Mouse (Mus musculus): ENCODE measurements around the gene Tmem104. TPM values are rescaled to one million over a fixed set of nuclear protein-coding genes. Genes with fewer than 3 reads are reported as not detected.

The Tmem104 gene
- total RNA-seq, 2 experiments from 2014 or later, result 9.5 to 15.7 TPM

DNA sequence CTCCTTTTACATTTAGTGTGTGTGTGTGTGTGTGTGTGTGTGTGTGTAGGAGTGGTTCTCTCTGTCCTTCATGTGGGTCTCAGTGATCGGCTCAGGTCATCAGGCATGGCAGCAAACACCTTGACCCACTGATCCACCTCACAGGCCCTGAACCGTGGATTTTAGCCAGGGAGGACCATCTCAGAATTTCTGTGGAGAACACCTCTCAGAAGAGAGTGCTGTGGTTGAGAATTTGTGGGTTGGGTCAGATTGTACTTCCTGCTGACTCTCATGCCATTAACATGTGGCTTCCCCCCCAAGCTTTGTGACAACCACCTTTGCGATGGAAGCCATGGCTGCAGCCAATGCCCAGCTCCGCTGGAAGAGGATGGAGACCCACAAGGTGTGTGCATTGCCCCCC lies 13.2 kb downstream of the Tmem104 start:
- no peak for DNase-seq

DNA sequence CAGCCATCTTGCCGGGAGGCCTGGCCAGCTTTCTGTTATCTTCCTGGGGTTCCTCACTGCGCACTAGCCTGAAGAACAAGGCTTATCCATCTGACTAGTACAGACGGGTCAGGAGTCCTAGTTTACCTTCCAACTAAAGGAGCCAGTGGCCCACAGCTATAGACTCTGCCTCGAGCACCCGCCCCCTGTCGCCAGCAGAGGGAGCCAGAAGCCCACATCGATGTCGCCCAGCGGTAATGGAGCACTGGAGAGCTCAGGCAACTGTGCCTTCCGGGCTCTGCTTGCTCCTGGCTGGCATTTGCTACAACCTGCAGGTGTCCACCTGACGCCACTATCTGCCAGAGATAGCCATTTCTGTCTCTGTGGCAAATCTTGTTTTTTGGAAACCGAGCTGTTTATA lies 15.0 kb downstream of the Tmem104 start:
- peak; percentile 89 for DNase-seq

DNA sequence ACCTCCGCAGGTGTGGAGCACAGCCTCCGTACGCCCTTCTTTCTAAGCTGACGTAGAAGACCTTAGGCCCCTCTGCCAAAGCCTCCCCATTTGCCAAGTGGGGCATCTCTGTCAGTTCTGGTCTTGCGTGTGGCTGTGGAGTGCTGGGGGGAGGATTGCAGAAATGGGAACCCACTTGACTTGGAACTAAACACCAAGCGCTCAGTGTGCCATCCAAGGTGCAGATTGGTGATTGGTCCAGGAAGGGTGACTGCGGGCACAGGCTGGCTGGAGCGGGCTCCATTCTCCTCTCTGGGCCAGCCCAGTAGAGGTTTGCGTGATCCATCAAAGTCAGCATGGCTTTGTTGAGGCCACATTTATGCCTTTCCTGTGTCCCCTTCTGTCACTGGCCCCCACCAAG lies 15.5 kb downstream of the Tmem104 start:
- DNase-seq, result no peak

DNA sequence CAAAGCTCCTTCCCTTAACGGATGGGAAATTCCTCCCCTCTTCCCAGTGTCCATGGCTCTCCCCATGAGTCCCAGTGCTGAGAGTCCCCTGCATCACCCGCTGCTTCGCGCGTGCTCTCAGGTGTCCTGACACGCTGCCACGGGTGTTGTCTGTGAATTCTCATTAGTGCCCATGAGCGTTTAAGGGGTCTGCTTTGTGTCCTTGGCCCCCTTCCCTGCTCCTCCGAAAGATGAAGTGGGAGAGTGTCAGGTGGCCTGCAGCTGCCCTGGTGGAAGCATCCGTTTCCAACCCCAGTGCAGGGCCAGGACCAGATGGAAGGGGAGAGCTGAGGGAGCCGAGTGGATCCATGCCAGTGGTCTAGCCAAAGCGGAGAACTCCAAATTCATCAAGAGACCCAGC lies 20.8 kb downstream of the Tmem104 start:
- no peak for DNase-seq

DNA sequence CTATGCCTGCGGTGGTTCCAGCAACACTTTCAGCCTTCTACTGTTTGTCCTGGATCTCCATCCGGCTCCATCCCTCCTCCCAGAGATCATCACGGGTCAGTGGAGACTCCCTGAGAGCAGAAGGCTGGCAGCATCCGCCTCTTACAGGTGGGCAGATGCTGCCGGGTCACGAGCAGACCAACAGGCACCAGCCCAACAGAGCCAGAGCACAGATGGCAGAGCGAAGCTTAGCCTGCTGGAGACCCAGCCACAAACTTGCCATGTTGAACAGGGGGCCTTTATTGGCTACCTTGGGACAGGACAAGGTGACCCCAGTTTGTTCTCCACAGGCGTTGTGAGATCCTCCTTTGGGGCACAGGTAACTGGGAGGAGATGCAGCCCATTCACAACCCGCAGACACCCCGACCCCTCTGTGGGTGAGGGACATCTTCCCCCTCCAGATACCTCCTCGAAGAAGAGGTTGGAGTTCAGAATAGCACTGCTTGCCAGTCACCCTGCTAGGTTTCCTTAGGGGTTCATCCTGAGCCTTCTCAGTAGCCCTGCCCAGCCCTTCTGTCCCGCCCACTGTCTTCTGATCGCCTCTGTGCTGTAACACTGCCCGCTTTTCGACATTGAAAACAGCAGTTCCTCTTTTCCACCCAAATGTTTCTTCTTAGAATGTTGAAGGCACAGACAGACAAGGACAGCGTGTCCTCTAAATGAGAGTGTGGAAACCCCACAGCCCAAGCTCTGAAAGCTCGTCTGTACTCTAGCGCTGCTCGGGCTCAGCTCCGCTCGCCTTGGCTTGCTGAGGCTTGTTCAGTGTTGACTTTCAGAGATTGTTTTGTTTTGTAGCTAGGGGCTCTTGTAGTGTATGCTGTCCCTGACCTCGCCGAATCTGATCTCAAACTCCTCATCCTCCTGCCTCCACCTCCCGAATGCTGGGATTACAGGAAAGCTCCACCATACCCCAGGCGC lies 21.8 kb downstream of the Tmem104 start:
- DNase-seq, result no peak

DNA sequence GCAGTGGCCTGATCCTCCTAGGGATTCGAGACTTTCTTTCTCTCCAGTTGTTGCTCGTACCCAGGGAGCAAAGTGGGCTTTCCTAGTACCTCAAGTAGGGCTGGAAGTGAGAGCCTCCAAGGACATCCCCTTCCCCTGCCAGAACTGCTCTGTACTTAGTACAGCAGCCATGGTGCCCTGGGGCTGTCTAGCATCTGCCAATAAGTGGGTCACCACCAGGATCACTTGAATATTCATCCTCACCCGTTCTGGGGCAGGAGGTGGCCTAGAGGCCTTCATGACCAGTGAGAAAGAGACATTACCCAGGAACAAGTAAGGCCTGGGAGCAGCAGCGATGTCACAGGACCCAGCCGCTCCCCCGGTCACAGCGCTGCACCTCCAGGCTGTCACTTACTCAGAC lies 22.7 kb downstream of the Tmem104 start:
- DNase-seq, result no peak

DNA sequence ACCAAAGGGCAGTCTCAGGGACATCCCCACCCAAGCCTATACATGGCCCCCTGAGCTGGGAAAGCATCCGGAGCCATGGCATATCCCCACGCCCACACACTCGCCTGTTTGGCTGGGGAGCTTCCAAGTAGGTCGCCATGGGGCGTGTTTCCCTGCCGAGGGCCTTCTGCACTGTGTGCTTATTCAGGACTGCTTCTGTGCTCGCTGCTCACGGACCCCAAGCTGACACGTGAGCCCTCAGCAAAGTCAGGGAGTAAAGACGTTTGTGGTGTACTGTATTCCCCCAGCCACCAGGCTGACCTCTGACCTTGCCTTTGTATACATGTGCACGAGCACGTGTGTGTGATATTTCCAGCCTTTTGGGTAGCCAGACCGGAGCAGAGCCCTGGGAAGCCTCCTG lies 24.8 kb downstream of the Tmem104 start:
- DNase-seq, result no peak

DNA sequence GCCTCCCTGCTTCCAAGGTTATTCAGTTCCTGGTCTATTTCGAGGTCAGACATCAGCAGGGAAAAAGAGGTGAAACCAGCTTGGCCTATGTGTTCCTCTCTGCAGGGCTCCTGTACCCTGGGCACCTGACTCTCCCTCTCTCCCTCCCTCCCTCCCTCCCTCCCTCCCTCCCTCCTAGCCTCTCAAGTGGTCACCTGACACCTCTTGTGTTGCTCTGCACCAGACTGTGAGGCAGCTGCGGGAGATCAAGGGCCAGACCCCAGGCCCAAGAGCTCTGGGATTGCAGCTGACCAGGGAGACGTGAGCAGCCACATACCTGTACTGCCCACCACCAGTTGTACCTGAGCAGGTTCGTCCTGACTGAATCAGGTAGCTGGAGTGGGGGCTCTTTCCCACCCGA lies 27.8 kb downstream of the Tmem104 start:
- no peak for DNase-seq

DNA sequence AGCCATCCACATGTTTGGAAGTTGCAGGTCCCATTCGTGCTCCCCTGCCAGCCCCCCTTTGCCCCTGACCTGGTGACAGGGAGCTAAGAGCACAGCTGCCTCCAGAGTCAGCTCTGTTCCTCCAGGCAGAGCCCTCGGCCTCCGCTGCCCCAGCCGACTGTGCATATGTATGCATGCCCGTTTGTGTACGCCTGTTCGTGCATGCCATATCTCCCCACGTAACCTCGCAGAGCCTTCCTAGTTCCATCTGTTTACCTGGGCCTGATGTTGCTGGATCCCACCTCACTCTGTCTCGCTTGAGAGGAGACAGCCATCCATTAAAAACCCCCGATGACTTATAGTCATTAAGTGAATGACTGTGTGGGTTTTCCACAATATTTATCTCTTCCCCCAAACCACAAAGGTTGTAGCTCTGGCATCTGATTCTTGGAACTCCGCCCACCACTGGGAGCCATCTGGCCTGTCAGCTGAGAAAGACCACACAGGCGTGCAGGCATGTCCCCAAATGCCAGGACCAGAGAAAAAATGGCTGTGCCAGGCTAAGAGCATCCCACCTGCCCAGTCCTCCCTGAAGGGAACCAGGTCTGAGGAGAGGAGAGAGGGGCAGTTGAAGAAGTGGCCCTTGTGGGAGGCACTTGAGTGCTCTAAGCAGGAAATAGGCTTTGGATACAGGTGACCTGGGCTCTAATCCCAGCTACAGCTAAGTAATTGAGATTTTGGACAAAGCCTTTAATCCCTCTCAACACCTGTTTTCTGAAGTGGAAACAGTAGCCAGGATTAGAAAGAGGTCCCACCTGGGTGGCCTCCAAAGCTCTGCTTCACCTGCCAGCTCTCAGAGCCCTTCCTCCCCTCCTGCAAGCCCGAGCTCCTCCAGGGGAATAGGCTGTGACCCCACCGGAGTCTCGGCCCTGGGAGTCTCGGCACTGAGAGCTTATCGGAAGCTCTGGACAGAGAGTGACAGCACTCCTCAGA lies 30.4 kb downstream of the Tmem104 start:
- DNase-seq, result no peak

DNA sequence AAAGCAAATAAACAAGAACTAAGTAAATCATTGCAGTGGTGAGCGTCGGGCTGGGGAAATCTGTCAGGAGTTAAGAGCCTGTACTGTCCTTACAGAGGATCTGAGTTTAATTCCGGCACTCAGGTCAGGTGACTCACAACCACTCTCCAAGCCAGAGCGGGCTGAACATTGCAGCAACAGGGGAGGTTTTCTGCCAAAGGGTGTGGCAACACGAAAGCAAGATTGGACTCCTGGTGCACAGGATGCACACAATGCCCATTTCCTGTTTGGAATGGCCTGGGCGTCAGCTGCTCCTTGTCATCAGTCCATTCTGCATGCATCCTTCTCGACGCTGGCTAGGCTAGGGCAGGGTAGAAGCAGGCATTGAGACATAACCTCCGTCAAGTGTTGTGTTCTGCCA lies 32.0 kb downstream of the Tmem104 start:
- DNase-seq, result peak; percentile 66

DNA sequence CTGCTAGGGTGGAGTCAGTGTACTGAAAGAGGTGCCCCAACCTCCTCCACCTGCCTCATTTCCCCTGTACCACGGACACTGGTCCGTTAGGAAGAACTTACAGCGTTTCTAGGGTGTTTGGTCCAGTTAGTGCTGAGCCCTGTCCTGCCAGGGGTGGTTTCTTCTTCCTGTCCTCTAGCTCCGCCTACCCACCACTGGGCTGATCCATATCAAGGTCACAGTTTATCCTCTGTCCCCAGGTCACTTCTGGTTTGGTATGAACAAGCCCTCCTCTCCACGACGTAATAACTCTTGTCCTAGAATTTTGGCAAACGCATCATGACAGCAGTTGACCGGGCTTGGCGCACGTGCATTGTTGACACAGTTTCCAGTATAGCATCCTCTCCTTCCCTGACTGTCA lies 32.4 kb downstream of the Tmem104 start:
- DNase-seq, result no peak

DNA sequence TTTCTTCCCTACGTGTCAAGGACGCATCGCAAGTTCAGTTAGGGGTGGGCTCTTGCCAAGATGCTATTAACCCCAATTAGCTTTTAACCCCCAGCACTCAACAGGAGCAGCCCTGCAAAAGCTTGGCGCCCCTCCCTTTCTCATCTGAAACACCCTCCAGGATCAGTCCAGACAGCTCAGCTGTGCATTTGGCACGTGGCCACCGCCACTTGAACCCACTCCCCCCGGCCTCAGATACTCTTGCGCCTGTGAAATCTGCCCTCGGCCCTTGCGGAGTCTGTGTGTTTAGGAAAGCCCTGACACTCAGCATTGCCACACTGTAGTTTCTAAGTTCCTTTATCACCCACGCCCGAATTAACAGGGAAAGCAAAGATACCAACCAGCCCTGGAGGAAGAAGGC lies 34.8 kb downstream of the Tmem104 start:
- no peak for DNase-seq

DNA sequence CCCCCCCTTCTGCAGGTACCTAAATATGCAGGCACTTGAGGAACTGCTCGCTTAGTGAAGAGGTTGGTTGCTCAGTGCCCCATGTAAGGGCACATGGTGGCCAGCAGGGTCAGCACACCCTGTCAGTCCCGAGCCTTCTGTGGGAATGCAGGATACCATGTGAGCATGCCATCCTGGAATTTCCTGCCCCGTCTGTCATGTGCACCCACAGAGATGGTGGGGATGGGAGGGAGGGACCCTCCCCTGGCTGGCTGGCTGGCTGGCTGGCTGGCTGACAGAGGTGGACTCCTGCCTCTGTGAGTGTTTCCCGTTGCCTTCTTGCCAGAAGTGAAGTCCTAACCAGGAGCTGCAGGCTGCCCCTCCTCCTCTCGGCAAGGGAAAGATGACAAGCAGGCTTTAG lies 35.3 kb downstream of the Tmem104 start:
- no peak for DNase-seq

DNA sequence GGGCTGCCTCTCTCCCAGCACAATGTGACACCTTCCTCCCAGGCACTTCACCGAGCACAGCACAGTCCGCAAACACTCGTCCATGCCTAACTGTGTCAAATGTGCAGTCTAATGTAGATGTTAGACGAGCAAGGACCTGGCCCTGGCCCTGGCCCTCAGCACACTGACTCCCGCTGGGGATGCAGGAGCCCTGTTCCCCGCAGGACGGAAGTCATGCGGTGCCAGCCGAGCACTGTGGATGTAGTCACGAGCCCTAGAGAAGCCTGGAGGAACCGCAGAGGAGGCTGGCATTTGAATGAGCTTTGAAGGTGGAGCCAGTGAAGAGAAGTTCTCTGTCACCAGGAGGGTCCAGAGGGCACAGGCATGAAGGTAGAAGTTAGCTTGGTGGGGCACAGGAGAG lies 36.2 kb downstream of the Tmem104 start:
- no peak for DNase-seq

DNA sequence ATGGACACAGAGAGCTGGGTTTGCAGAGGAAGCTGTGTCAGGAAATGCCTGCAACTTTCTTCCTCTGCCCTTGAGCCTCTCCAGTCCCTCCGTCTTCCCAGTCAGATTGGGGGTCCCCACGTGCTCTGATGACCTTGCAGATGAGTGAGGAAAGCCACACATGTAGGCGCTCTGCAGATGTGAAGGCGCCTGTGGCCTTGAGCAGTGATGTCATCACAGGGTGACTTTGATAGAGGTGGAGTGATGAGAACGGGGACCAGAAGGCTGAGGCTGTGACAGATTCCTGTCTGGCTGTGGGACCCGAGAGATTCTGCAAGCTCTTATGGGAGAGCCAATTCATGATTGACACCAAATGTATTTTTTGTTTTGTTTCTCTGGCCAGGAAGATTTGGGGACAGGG lies 36.6 kb downstream of the Tmem104 start:
- DNase-seq, result peak; percentile 59

DNA sequence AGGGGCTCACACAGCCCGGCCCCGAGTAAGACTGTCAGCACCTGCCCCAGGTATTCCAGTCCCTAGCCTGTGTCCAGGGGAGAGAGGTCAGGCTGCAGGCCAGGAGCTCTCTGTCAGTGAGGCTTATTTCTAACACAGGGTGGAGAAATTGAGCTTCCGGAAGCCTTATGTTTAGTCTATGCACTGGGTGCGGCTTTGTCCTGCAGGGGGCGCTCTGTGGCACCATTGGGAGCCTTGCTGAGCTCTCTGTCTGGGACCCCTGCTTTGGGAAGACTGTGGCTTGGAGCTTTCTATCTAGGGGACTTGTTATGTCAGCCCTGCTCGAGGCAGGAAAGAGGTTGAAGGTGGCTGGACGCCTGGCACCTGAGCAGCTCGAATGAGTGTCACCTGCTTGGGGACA lies 37.6 kb downstream of the Tmem104 start:
- DNase-seq, result peak; percentile 79

DNA sequence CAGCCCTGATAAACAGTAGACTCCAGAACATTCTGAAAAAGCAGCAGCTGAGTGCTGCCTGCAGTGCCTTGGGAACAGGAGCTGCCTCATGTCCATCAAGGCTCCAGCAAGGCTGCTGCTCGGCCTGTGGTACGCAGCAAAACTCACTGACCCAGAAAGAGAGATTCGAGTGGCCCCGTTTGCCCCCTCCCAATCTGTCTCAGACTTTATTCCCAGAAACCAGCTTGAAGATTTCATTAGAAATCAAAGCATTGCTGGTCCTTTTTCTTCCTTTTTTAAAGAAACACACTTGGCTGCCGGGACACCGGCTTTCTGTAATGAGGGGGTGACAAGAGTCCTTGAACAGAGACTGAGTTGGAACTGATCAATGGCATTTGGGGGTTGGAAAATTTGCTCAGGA lies 38.0 kb downstream of the Tmem104 start:
- no peak for DNase-seq

DNA sequence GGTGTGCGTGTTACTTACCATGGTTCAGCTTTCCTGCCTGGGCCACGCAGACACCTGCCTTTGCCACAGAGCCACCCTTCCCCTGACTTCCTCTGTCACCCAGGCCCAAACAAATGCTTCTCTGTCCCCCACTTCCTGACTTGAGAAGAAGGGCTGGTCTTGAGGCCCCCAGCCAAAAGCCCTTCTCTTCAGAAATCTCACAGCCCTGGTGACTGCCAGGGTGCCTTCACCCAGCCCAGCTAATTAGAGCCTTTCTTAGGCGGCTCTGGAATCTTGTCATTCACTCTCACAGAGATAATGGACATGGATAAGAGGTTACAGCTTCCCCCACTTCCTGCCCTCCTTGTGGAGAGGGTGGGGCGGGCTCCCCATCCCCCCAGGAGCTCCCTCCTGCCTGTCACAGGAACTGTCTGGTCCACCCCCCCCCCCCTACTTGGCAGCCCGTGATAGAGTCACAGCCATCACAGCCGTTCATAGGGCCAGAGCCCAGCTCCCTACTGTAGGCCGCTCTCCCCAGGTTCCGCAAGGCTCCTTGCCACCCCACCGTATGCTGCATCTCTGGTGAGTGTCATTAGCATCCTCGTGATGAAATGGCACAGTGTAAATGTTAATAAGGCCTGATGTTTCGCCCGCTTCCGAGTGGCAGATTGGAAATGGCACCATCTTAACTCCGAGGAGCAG lies 39.7 kb downstream of the Tmem104 start:
- DNase-seq, result no peak

DNA sequence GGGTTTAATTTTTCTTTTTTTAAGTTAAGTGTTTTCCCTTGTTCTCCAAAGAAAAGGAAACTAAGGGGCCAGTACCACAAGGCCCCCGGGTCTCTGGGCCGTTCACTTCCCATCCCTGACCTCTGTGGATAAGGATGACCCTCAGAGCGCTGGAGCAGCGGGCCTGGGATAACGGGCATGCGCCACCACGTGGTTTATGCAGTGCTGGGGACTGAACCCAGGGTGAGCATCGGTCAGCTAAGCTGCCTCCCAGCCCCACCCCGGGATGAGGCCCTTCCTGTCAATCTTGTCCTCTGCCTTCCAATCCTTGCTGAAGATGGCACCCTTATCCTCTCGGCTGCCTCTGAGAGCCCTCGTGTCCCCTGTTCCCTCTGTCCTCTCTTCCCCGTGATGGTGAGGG lies 40.4 kb downstream of the Tmem104 start:
- DNase-seq, result no peak

DNA sequence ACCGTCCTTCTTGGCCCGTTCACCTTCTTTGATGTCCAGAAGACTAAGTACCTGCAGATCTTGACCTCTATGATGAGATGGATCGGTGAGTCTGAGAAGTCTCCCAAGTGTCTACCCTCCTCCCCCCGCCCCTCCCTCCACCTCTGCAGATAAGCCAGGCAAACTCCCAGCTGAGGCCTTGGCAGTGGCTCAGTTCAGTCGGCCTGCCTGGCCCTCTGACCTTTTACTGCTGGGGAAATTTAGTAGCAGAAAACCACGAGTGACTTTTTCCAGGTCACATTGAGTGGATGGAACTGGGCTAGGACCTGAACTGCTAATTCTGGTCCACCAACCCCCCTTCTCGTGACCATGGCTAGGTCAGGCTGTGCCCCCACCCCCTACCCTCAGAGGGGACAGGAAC lies 41.1 kb downstream of the Tmem104 start:
- peak; percentile 25 for DNase-seq

DNA sequence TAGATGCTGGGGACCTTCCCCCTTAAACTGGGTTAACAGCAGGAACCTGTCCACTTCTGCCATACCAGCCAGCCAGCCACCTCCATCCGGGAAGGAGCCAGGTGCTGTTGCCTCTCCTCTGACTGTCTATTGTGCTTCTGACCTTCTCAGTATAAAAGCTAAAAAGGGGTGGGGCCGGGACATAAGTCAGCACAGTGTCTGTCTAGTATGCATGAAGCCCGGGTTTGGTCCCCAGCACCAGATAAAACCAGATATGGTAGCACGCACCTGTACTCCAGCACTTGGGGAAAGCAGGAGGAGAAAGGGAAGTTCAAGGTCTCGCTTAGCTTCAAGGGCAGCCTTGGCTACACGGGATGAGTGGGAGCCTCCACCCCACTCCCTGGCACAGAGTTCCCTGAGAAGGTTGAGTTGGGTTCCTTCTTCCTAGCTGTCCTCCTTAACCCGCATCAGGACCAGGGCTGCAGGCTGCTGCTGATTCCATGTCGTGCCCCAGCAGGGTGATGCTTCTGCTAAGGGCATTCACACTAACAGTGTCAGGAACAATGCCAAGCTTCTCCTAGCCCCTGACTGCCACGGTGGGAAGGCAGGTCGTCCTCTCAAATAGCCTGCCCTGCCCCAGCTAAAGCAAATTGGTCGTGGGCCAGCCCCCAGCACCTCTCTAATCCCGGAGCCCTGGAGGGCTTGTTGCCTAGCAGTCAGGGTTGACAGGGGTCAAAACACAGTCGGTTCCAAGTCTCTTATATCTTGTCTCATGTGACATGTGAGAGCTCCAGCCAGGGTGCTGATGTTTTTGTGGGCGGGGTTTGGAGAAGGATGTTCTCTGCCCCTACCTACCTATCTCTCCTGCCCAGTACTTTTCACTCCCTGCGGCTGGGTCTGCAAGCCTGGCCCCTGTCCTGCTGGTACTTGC lies 42.0 kb downstream of the Tmem104 start:
- DNase-seq, result no peak
